Mouse (Mus musculus): Measurements from ENCODE around the gene Arhgap15. TPM values are rescaled to one million over a fixed set of nuclear protein-coding genes. Genes with fewer than 3 reads are reported as not detected.
"Not testable (repeated sequence)": the region's sequence is repeated elsewhere in the genome, so short reads cannot be mapped to it uniquely, and the experiment has no call there.

The Arhgap15 gene
- polyA plus RNA-seq (2015; fragmentation: Nextera tagmentation; extraction: Ambion mirVana): 1.00 and 1.1 TPM in 2 replicates

DNA sequence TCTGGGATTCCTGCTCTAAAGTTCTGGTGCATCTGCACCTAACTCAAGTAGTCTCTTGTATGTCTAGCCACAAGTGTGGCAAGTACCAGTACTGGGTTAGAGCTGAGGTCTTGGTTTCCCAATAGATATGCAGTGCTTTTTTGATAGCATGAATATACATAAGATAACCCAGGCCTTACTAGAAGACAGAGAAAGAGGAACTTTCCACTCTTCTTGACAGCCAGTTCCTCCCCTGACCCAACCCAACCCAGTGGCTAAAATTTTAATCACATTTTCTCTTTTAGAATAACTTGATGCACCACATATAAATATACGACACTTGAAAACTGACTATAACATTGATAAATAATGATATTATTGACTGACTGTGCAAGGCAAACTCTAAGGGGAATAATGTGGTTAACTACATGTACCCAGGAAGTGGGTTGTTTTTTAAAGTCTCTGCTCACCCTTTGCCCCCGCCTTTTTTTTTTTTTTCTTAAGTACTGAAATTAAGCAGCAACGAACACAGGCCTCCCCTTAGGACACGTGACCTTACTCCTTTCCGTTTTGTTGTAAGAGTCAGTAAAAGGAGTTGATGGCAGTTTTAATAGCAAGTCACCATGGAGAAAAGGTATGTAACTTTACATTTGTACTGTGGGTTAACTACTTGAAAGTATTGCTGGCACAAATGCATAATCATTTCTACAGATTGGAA is at the start of gene Arhgap15:
Gene Arhgap15 (plus strand): TSS at position 538 of the 697 bp plus-strand sequence.
- Histone ChIP-seq H3K9ac (no peak within 1 kb of the TSS), H3K4me2 (replicated peaks) (no peak within 1 kb of the TSS), H3K27me3 (no peaks in the 10 kb centered on the region), H3K4me3 (no peak within 1 kb of the TSS), H3K4me1 (no peaks in the 10 kb centered on the region), H3K9me3 (no peaks in the 10 kb centered on the region), H3K27ac (no peak within 1 kb of the TSS), H3K36me3 (no peaks in the 10 kb centered on the region)
- 61% methylated on average over 5 of the region's 5 CpGs for WGBS
- ATAC-seq (ENCODE audit: low FRiP score, low read depth): no peak

DNA sequence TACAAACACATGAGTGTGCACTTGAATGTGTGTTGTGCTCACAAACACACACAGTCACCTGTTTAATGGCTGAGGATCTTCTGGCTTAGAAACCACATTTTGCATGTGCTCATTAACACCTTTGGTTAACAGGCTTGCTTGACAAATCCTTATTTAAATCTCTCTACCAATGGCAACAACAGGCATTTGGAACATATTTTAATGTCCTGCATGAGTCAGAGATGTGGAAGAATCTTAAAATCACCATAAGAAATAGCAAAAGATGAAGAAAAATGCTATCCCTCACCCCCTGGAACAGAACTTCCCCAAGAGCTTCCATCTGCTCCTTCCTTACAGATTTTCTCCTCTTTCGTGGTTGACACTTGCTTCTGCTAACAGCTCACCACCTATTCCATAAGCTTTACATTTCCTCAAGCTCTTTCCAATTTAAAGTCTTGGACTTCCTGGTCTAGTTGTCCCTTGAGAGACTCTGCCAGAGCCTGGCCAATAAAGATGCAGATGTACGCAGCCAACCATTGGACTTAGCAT is 35.9 kb upstream of the Arhgap15 start:
- no peak overlapping the region for H3K9ac ChIP-seq
- H3K4me3 ChIP-seq: no peak overlapping the region
- H3K4me2 ChIP-seq (replicated peaks): no peak overlapping the region
- H3K9me3 ChIP-seq: no peaks in the 10 kb centered on the region
- WGBS: 72% methylated on average over 2 of the region's 2 CpGs
- ATAC-seq (ENCODE audit: low FRiP score, low read depth): no peak
- H3K27ac ChIP-seq: no peak overlapping the region
- no peaks in the 10 kb centered on the region for H3K36me3 ChIP-seq
- no peaks in the 10 kb centered on the region for H3K27me3 ChIP-seq
- no peaks in the 10 kb centered on the region for H3K4me1 ChIP-seq

DNA sequence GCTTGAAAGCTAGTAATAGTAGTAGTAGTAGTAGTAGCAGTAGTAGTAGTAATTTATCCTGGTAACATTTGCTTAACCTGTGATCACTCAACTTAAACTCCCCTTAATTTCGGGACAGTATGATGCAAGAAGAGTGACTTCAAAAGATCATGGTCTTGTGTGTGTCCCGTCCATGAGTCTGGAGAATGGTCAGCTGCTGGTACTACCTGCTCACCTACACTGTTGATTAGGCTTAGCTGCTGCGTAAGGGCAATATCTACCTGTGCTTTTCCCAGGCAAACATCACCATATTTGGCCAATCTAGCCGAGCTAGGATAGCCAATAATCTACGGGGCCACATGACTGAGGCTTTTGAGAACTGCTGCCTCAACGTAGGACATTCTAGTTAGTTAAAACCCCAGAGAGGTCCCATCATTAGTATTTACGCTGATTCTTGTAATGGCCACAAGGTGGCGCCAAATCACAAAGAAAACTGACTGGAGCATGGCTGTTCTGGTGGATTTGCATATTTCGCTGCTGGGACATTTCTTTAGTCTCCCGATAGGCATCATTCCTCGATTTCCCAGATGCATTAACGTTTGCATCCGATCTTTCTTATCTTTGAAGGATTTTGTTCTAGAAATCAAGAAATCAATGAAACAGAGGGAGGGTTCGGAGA is 26.0 kb upstream of the Arhgap15 start:
- peak overlapping the region; percentile 55 for H3K4me2 ChIP-seq (replicated peaks)
- no peak overlapping the region for H3K9ac ChIP-seq
- WGBS: 17% methylated on average over 14 of the region's 14 CpGs
- peaks cover 3% of the 10 kb centered on the region; the same call in 1 of the 2 replicates for H3K27me3 ChIP-seq
- no peak; the same call in 1 of the 2 replicates for ATAC-seq (ENCODE audit: low FRiP score, low read depth)
- no peak overlapping the region for H3K27ac ChIP-seq
- H3K4me3 ChIP-seq: peak overlapping the region; percentile 22; the same call in 1 of the 2 replicates
- no peaks in the 10 kb centered on the region for H3K36me3 ChIP-seq
- peaks cover 3% of the 10 kb centered on the region for H3K4me1 ChIP-seq
- no peaks in the 10 kb centered on the region for H3K9me3 ChIP-seq

DNA sequence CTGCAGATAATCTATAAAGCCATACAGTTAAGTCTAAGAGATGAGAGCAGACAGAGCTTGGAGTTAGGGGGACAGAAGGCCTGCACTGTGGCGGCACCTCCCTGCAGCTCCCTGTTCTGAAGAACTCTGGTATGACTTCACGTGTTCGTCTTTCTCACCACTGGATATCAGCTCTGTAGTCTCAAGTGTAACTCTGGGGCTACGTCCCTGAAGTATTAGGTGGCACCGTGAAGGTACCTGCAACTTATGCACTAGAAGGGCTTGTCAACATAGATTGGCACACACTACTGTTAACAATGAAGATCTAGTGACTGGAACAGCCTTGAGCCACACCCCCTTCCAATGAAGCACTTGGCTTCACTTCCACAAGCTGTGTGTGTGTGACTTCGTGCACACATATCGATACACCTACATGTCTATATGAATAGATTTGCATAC is 25.5 kb upstream of the Arhgap15 start:
- Histone ChIP-seq H3K27ac (no peak overlapping the region), H3K9me3 (no peaks in the 10 kb centered on the region), H3K4me2 (replicated peaks) (peak overlapping the region; percentile 55), H3K9ac (no peak overlapping the region), H3K4me3 (peak overlapping the region; percentile 22; the same call in 1 of the 2 replicates), H3K27me3 (peaks cover 3% of the 10 kb centered on the region; the same call in 1 of the 2 replicates), H3K4me1 (peaks cover 3% of the 10 kb centered on the region), H3K36me3 (no peaks in the 10 kb centered on the region)
- 58% methylated on average over 7 of the region's 7 CpGs for WGBS
- no peak; the same call in 1 of the 2 replicates for ATAC-seq (ENCODE audit: low FRiP score, low read depth)

DNA sequence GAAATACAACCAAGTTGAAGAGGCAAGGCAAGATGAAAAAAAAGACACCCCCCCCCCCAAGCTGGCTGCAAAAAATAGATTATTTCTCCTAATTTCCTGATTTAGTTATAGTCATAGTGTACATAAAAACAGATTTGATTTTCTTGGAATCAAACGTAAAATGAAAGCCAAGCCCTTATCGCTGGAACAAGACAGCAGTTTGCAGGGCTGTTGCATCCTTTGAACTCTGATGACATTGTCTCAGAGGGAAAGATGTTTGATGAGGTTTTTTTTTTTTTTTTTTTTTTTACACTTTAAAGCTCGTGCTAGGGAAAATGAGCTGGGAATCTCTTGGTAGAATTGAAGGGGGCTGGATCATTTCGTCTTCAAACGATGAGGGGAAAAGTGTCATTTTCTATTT is 21.4 kb upstream of the Arhgap15 start:
- Histone ChIP-seq H3K27ac (no peak overlapping the region), H3K4me1 (peaks cover 3% of the 10 kb centered on the region), H3K9me3 (no peaks in the 10 kb centered on the region), H3K4me2 (replicated peaks) (no peak overlapping the region), H3K4me3 (no peak overlapping the region), H3K36me3 (no peaks in the 10 kb centered on the region), H3K9ac (no peak overlapping the region), H3K27me3 (peaks cover 3% of the 10 kb centered on the region; the same call in 1 of the 2 replicates)
- 77% methylated on average over 5 of the region's 5 CpGs for WGBS
- no peak for ATAC-seq (ENCODE audit: low FRiP score, low read depth)

DNA sequence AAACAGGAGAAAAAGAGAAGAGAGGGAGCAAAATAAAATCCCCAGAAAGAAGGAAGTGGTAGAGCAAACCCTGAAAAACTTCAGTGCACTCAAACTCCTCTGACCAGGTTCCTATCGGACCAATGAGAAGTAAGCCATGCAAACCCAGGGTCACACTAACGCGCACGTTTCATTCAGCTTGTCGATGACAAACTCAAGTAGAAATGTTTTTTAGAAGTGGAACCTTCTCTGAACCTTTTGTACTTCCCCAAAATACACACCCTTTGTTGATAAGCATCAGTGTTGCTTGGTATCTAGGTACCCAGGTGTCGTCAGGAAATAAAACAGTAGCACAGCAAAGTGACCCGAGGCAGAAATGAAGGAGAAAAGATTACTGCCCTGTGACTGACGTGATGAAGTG is 20.9 kb upstream of the Arhgap15 start:
- no peaks in the 10 kb centered on the region for H3K36me3 ChIP-seq
- no peak overlapping the region for H3K4me3 ChIP-seq
- no peak overlapping the region for H3K9ac ChIP-seq
- WGBS: 79% methylated on average over 8 of the region's 8 CpGs
- peaks cover 3% of the 10 kb centered on the region; the same call in 1 of the 2 replicates for H3K27me3 ChIP-seq
- H3K9me3 ChIP-seq: no peaks in the 10 kb centered on the region
- no peak overlapping the region for H3K27ac ChIP-seq
- H3K4me2 ChIP-seq (replicated peaks): no peak overlapping the region
- peaks cover 3% of the 10 kb centered on the region for H3K4me1 ChIP-seq
- ATAC-seq (ENCODE audit: low FRiP score, low read depth): no peak

DNA sequence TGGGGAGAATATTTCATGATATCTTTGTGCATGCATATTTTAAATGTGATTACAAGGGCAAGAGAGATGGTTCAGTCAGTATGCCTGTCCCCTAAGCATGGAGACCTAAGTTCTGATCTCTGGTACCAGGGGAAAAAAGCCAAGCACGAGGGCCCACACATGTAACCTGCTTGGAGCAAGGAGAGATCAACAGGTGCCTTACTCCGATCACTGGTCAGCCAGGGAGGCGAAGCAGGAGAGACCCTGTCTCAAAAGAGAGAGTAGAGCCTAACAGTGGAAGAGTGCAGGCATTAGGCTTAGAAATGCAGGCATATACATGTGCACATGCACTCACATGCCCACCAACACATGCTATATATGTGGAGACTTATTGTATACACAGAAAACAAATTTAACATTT is 19.8 kb upstream of the Arhgap15 start:
- H3K4me1 ChIP-seq: no peaks in the 10 kb centered on the region
- H3K4me3 ChIP-seq: no peak overlapping the region
- ATAC-seq (ENCODE audit: low FRiP score, low read depth): no peak
- H3K9me3 ChIP-seq: no peaks in the 10 kb centered on the region
- H3K27ac ChIP-seq: no peak overlapping the region
- WGBS: 84% methylated on average over 3 of the region's 3 CpGs
- no peaks in the 10 kb centered on the region for H3K27me3 ChIP-seq
- H3K9ac ChIP-seq: no peak overlapping the region
- no peaks in the 10 kb centered on the region for H3K36me3 ChIP-seq
- no peak overlapping the region for H3K4me2 ChIP-seq (replicated peaks)

DNA sequence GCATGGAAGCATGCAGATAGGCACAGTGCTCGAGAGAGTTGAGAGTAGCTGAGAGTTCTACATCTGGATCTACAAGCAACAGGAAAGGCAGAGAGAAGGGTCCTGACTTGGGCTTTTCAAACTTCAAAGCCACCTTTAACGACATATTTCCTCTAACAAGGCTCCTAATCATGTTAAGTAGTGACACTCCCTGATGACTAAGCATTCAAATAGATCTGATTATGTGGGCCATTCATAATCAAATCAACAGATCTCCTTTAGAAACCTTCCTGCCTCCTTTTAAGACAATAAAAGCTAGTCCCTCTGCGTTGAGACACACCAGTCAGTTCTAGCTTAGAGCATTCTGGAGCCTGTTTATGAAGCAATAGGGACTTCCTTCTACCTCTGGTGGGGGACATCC is 16.2 kb upstream of the Arhgap15 start:
- no peak overlapping the region for H3K4me2 ChIP-seq (replicated peaks)
- no peak overlapping the region for H3K27ac ChIP-seq
- no peaks in the 10 kb centered on the region for H3K27me3 ChIP-seq
- no peak for ATAC-seq (ENCODE audit: low FRiP score, low read depth)
- no peaks in the 10 kb centered on the region for H3K36me3 ChIP-seq
- H3K4me3 ChIP-seq: no peak overlapping the region
- no peaks in the 10 kb centered on the region for H3K9me3 ChIP-seq
- 24% methylated on average over 3 of the region's 3 CpGs for WGBS
- H3K4me1 ChIP-seq: no peaks in the 10 kb centered on the region
- no peak overlapping the region for H3K9ac ChIP-seq

DNA sequence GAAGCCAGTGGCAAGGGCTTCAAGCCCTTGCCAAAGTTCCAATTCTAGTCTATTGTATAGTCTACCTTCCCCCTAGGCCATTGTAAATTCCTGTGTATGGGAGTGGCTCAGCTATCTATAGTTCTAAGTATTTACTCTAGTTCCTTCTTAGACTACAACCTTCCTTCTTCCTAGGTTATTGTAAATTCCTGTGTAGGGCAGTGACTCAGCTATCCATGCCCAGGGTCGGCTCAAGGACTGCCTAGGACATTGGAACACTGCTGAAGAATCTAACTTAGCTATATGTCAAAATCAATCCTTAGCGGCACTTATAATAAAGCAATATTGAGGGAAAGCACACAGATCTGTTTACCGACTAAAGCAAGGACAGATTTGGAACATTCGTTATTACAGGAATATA is 13.6 kb upstream of the Arhgap15 start:
- not testable (repeated sequence) for H3K27ac ChIP-seq; H3K4me3 ChIP-seq; ATAC-seq (ENCODE audit: low FRiP score, low read depth); H3K4me2 ChIP-seq (replicated peaks); H3K9ac ChIP-seq; H3K9me3 ChIP-seq; H3K4me1 ChIP-seq; H3K36me3 ChIP-seq; H3K27me3 ChIP-seq
- 85% methylated on average over 4 of the region's 4 CpGs for WGBS

DNA sequence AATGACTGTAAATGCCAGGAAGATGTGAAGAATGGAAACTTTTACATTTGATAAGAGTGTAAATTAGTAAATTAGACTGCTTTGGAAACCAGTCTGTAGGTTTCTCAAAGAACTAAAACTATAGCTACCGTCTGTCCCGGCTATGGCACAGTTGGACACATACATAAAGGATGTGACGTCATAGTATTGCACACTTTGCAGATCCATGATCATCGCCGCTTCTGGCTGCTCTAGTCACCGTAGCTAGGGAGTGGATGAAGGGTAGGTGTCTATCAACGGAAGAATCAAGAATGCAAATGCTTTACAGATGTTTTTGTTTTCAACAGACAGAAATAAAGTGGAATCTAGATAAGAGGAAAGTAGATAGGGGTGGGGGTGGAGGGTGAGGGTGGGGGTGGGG is 11.1 kb upstream of the Arhgap15 start:
- no peak for ATAC-seq (ENCODE audit: low FRiP score, low read depth)
- Histone ChIP-seq H3K36me3 (no peaks in the 10 kb centered on the region), H3K27me3 (no peaks in the 10 kb centered on the region), H3K4me1 (no peaks in the 10 kb centered on the region), H3K27ac (no peak overlapping the region), H3K9me3 (no peaks in the 10 kb centered on the region), H3K9ac (no peak overlapping the region), H3K4me2 (replicated peaks) (no peak overlapping the region), H3K4me3 (no peak overlapping the region)
- WGBS: 87% methylated on average over 7 of the region's 7 CpGs

DNA sequence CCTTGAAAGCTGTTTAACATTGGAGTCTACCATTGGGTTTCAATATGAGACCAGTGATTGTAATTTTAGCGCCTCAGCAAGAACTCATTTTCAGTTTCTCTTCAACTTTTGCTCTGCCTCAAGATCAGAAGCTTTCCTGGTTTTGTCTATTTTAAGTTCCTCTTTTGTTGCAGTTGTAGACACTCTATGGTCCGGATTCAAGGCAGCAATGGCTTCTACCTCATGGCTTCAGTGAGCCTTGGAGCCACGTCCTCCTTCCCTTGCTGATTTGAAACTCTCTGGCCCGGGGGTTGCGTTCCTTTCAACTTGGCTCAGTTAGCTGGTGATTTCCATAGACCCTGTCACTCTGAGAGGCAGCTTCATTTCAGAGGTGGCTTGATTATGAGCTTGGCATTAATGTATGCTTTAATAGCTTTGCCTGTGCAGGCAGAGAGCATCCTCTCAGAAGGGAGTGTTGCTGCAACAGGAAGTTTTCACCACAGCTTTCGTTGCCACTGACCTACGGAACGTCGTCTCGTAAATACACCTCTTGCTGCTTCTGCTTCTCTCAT is 10.0 kb upstream of the Arhgap15 start:
- Histone ChIP-seq H3K9me3 (no peaks in the 10 kb centered on the region), H3K27ac (no peak overlapping the region), H3K9ac (no peak overlapping the region), H3K4me2 (replicated peaks) (no peak overlapping the region), H3K36me3 (no peaks in the 10 kb centered on the region), H3K4me3 (no peak overlapping the region), H3K27me3 (no peaks in the 10 kb centered on the region), H3K4me1 (no peaks in the 10 kb centered on the region)
- WGBS: 82% methylated on average over 10 of the region's 10 CpGs
- no peak for ATAC-seq (ENCODE audit: low FRiP score, low read depth)

DNA sequence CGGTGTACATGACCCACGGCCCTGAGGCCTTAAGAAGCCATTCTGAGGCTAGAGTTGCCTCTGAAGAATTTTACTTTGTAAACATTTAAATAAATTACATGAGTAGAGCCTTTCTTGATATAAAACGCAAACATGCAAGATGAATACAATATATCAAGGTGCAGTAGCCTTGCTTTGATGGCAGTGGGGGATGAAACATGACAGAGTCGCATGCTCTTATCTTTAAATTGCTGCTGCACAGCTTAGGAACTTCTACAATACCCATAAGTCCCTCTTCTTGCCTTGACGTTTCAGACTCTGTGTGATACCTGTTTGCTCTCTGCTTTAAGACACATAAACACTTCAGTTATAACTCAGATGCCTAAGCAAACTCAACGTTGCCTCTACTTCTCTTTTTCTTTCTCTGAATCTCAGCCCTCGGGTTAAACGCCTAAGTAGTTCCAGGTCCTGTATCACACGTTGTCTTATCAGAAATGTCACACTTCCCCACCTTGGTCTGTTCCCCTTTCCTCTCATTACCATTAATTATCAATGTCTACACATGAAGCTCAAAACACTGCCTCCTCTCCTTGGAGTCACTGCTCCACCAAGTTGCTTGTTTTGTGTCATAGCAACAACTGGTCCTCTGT is 9.3 kb upstream of the Arhgap15 start:
- no peak overlapping the region for H3K27ac ChIP-seq
- ATAC-seq (ENCODE audit: low FRiP score, low read depth): no peak
- H3K4me1 ChIP-seq: no peaks in the 10 kb centered on the region
- WGBS: 81% methylated on average over 9 of the region's 9 CpGs
- no peak overlapping the region for H3K9ac ChIP-seq
- no peaks in the 10 kb centered on the region for H3K36me3 ChIP-seq
- no peaks in the 10 kb centered on the region for H3K27me3 ChIP-seq
- H3K9me3 ChIP-seq: no peaks in the 10 kb centered on the region
- H3K4me3 ChIP-seq: no peak overlapping the region
- no peak overlapping the region for H3K4me2 ChIP-seq (replicated peaks)
